11 mouse cellular contexts compared by ENCODE assay signal in the genomic region with DNA sequence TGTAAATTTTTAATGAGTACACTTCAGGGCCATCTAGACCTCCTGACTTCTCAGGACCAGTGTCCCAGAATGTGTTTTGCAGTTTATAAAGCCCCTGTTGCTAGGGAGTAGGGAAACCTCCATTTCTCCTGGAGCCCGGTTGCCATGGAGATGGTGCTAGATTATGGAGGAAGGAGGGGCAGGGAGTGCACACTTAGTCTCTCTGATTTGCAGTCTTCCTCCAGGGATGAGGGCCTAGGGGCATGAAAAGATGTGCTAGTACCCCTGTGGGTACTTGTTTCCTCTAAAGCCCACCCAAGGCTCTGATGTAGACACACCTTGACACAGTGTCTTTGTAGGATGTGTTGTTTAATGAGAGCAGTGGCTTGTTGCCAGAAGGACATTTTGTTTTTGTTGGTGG.
DNase-seq lines count a peak whose midpoint lies in the region.
"Had no signal": no experiment of that assay in that cellular context is flagged by ENCODE, and none has a peak within 500 bp of the region (broad histone marks: within the 10 kb centered on the region; RNA-seq: fewer than 3 reads in every experiment).

No protein-coding gene starts in this region.

- no peak overlapping the region for H3K4me3 ChIP-seq in midbrain, embryonic 10.5 days
- H3K4me3 ChIP-seq: embryonic facial prominence, embryonic 15.5 days; heart, embryonic 15.5 days had no signal

- peak; percentile 56 to 59 for DNase-seq in frontal cortex, postnatal 10 days (ENCODE audit: low spot score in 2 of 2)
- no peak for DNase-seq in frontal cortex, postnatal 36 days (ENCODE audit: low spot score in 2 of 2)
- DNase-seq in frontal cortex, postnatal 14 days (ENCODE audit: low spot score in 2 of 2), result peak; percentile 42 to 62
- DNase-seq in midbrain, embryonic 10.5 days (ENCODE audit: low spot score), result peak; percentile 73
- DNase-seq in right cerebral cortex, postnatal 14 days, result peak; percentile 72
- no peak for DNase-seq in heart, postnatal 25 days (ENCODE audit: low spot score)
- DNase-seq in thymus, postnatal 0 days (ENCODE audit: low spot score), result no peak
- no peak for DNase-seq in heart, postnatal 10 days
- DNase-seq: B cell, adult 2 months had no signal

- H3K27me3 ChIP-seq in midbrain, embryonic 10.5 days (ENCODE audit: low read depth, poor library complexity, severe bottlenecking), result no peaks in the 10 kb centered on the region
- H3K27me3 ChIP-seq: embryonic facial prominence, embryonic 15.5 days; heart, embryonic 15.5 days had no signal

- peak overlapping the region; percentile 30; the same call in 1 of the 2 replicates for H3K27ac ChIP-seq in midbrain, embryonic 10.5 days (replicated peaks)
- H3K27ac ChIP-seq: embryonic facial prominence, embryonic 15.5 days; heart, embryonic 15.5 days had no signal

- 65% methylated on average over 1 of the region's 1 CpGs for WGBS in midbrain, embryonic 10.5 days

- no peaks in the 10 kb centered on the region for H3K9me3 ChIP-seq in midbrain, embryonic 10.5 days (replicated peaks)
- H3K9me3 ChIP-seq: embryonic facial prominence, embryonic 15.5 days; heart, embryonic 15.5 days had no signal

- H3K36me3 ChIP-seq in midbrain, embryonic 10.5 days, result no peaks in the 10 kb centered on the region
- H3K36me3 ChIP-seq: embryonic facial prominence, embryonic 15.5 days; heart, embryonic 15.5 days had no signal

- peaks cover 33% of the 10 kb centered on the region for H3K4me1 ChIP-seq in midbrain, embryonic 10.5 days
- H3K4me1 ChIP-seq: embryonic facial prominence, embryonic 15.5 days; heart, embryonic 15.5 days had no signal

- intact Hi-C loops in heart, postnatal 25 days (cut with DNase I), result no loop called here
- intact Hi-C loops in heart, postnatal 10 days (cut with DNase I), result no loop called here

Comparison
In these comparisons a context has a peak if more than half of its experiments do, and no peak if none do; other contexts are left out.
1. DNase-seq: peak in frontal cortex, postnatal 10 days (2 of 2), frontal cortex, postnatal 14 days (2 of 2), midbrain, embryonic 10.5 days (single experiment) and right cerebral cortex, postnatal 14 days (single experiment); none in frontal cortex, postnatal 36 days (0 of 2), heart, postnatal 25 days (single experiment), thymus, postnatal 0 days (single experiment) and heart, postnatal 10 days (0 of 2).